Mouse (Mus musculus): ENCODE data around the gene Pgp. TPM values are rescaled to one million over a fixed set of nuclear protein-coding genes. Genes with fewer than 3 reads are reported as not detected.

Gene Pgp
- polyA plus RNA-seq, 1 experiment from 2014 or later = 72.1 TPM

DNA sequence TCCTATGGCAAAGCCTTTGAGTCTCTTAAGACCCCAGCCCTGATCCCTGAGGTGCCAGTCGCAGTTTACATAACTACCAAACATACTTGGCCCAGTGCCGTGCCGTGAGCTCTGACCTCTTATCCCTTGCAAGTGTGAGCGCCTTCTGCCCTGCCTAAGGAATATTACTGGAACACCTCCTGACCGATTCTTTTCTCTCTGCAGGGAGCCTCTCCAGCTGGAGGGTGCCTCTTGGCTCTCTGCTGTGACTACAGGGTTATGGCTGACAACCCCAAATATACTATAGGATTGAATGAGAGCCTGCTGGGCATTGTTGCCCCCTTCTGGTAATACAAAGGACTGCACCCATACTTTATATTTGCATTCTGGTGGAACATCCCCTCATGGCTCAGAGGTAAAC is 33.2 kb upstream of the Pgp start:
- 0 out of 2 replicates have a peak, but pooled peaks have one; percentile 36 for ATAC-seq (replicated peaks; ENCODE audit: low FRiP score)
- no peak overlapping the region for H3K9ac ChIP-seq (ENCODE audit: low read length)
- H3K4me1 ChIP-seq (replicated peaks; ENCODE audit: control insufficient read depth, insufficient read depth, low read length) = no peaks in the 10 kb centered on the region
- no peak overlapping the region for H3K4me2 ChIP-seq (ENCODE audit: low read depth, low read length, severe bottlenecking)
- H3K27ac ChIP-seq (ENCODE audit: low read depth, low read length) = no peak overlapping the region
- WGBS = 77% methylated on average over 5 of the region's 5 CpGs
- H3K27me3 ChIP-seq (ENCODE audit: control insufficient read depth, insufficient read depth, low read length) = no peaks in the 10 kb centered on the region
- H3K4me3 ChIP-seq (ENCODE audit: low read depth, low read length) = no peak overlapping the region
- no peaks in the 10 kb centered on the region for H3K9me3 ChIP-seq (ENCODE audit: control insufficient read depth, low read length)
- no peak for DNase-seq (ENCODE audit: low spot score)
- H3K36me3 ChIP-seq (ENCODE audit: control insufficient read depth, insufficient read depth, low read length) = peaks cover 5% of the 10 kb centered on the region; the same call in 1 of the 2 replicates

DNA sequence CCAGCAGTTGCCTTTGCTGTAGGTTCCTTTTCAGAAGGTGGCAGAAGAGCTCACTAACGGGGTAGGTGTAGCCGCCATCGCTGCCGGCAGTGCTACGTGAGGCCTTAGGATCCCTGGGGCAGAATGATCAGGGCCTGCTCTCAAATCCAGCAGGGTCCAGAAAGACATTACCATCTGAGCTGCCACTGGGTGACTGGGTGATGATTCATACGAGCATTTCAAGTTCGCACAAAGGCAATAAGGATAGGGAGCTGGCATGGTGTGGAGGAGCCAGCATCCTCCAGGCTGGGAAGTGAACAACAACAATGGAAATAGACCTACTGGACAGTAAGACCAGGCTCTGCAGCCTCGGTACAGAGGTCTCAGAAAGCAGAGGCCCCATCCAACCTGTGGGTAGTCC is 29.8 kb upstream of the Pgp start:
- H3K9me3 ChIP-seq (ENCODE audit: control insufficient read depth, low read length) = no peaks in the 10 kb centered on the region
- H3K4me2 ChIP-seq (ENCODE audit: low read depth, low read length, severe bottlenecking) = no peak overlapping the region
- no peak overlapping the region for H3K27ac ChIP-seq (ENCODE audit: low read depth, low read length)
- no peak overlapping the region for H3K9ac ChIP-seq (ENCODE audit: low read length)
- H3K27me3 ChIP-seq (ENCODE audit: control insufficient read depth, insufficient read depth, low read length) = no peaks in the 10 kb centered on the region
- H3K4me1 ChIP-seq (replicated peaks; ENCODE audit: control insufficient read depth, insufficient read depth, low read length) = no peaks in the 10 kb centered on the region
- 93% methylated on average over 8 of the region's 8 CpGs for WGBS
- no peak for DNase-seq (ENCODE audit: low spot score)
- H3K36me3 ChIP-seq (ENCODE audit: control insufficient read depth, insufficient read depth, low read length) = peaks cover 15% of the 10 kb centered on the region
- no peak overlapping the region for H3K4me3 ChIP-seq (ENCODE audit: low read depth, low read length)
- no peak for ATAC-seq (replicated peaks; ENCODE audit: low FRiP score)

DNA sequence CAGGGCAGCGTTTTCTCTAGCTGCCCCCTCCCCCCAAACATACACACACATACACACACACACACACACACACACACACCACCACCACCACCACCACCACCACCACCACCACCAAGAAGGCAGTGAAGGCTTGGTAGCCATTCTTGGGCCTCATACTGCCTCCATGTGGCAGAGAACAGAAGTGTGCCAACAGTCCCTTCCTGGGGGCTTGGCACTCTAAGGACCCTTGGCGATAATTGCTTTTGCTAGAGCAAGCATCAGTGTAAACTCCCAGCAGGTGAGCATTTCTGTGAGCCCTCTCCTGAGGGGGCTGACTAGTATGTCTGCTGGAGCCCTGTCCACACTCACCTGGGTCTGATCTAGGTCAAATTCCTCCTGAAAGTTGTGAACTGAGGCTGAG is 29.0 kb upstream of the Pgp start:
- Histone ChIP-seq H3K4me2 (ENCODE audit: low read depth, low read length, severe bottlenecking) (no peak overlapping the region), H3K9ac (ENCODE audit: low read length) (no peak overlapping the region), H3K27ac (ENCODE audit: low read depth, low read length) (no peak overlapping the region), H3K4me3 (ENCODE audit: low read depth, low read length) (no peak overlapping the region), H3K4me1 (replicated peaks; ENCODE audit: control insufficient read depth, insufficient read depth, low read length) (no peaks in the 10 kb centered on the region), H3K9me3 (ENCODE audit: control insufficient read depth, low read length) (no peaks in the 10 kb centered on the region), H3K27me3 (ENCODE audit: control insufficient read depth, insufficient read depth, low read length) (no peaks in the 10 kb centered on the region), H3K36me3 (ENCODE audit: control insufficient read depth, insufficient read depth, low read length) (peaks cover 15% of the 10 kb centered on the region)
- DNase-seq (ENCODE audit: low spot score) (no peak), ATAC-seq (replicated peaks; ENCODE audit: low FRiP score) (no peak)
- 70% methylated on average over 2 of the region's 2 CpGs for WGBS

DNA sequence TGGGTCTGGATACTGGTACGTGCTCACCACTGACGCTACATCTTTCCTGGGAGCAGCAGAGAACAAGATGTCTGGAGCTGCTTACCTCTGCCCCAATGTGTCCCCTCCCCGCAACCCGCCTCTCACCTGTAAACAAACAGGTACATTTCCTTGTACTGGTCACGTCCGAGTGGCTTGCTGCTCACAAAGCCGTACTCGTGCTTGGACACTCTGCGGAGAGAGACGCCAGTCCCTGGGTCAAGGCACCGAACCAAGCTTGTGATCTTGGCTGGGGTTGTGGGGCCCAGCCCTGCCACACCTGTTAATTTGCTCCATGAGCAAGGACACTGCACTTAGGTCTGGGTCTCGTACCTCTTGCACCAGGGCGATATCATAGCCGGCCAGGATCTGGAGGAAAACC is 28.1 kb upstream of the Pgp start:
- DNase-seq (ENCODE audit: low spot score) (no peak), ATAC-seq (replicated peaks; ENCODE audit: low FRiP score) (no peak)
- no peak overlapping the region for H3K9ac ChIP-seq (ENCODE audit: low read length)
- H3K4me2 ChIP-seq (ENCODE audit: low read depth, low read length, severe bottlenecking) = no peak overlapping the region
- no peak overlapping the region for H3K4me3 ChIP-seq (ENCODE audit: low read depth, low read length)
- 91% methylated on average over 14 of the region's 14 CpGs for WGBS
- no peaks in the 10 kb centered on the region for H3K4me1 ChIP-seq (replicated peaks; ENCODE audit: control insufficient read depth, insufficient read depth, low read length)
- no peak overlapping the region for H3K27ac ChIP-seq (ENCODE audit: low read depth, low read length)
- H3K27me3 ChIP-seq (ENCODE audit: control insufficient read depth, insufficient read depth, low read length) = no peaks in the 10 kb centered on the region
- H3K9me3 ChIP-seq (ENCODE audit: control insufficient read depth, low read length) = no peaks in the 10 kb centered on the region
- peaks cover 15% of the 10 kb centered on the region for H3K36me3 ChIP-seq (ENCODE audit: control insufficient read depth, insufficient read depth, low read length)

DNA sequence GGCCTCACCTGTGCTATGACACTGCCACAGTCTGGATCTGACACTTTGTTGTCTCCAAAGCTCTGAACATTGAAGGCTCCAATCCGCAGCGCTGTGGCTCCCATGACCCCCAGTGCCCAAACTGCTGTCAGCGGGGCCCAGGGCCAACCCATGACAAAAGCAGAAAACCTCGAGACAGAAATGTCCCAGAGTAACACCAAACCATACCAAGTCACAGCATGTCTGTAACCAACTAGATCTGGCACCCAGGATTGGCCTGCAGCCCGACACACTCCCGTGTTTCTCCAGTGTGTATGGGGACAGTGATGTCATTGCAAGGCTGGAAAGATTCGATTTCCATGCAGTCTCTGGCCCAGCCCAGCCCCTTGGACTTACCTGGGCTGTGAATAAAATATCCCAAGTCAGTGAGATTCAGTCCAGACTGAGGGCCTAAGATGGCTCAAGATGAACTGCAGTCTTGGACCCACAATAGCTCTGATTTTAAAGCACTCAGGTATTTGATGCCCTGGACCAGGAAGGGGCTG is 27.5 kb upstream of the Pgp start, which contains the start of gene Dnase1l2:
TSS of gene Dnase1l2 (minus strand) at position 474 of the 524 bp plus-strand sequence.
- H3K27ac ChIP-seq (ENCODE audit: low read depth, low read length) = no peak within 1 kb of the TSS
- no peaks in the 10 kb centered on the region for H3K27me3 ChIP-seq (ENCODE audit: control insufficient read depth, insufficient read depth, low read length)
- H3K36me3 ChIP-seq (ENCODE audit: control insufficient read depth, insufficient read depth, low read length) = peaks cover 15% of the 10 kb centered on the region
- no peaks in the 10 kb centered on the region for H3K4me1 ChIP-seq (replicated peaks; ENCODE audit: control insufficient read depth, insufficient read depth, low read length)
- ATAC-seq (replicated peaks; ENCODE audit: low FRiP score) (no peak), DNase-seq (ENCODE audit: low spot score) (no peak)
- H3K4me3 ChIP-seq (ENCODE audit: low read depth, low read length) = no peak within 1 kb of the TSS
- no peaks in the 10 kb centered on the region for H3K9me3 ChIP-seq (ENCODE audit: control insufficient read depth, low read length)
- 81% methylated on average over 7 of the region's 7 CpGs for WGBS
- H3K4me2 ChIP-seq (ENCODE audit: low read depth, low read length, severe bottlenecking) = no peak within 1 kb of the TSS
- H3K9ac ChIP-seq (ENCODE audit: low read length) = no peak within 1 kb of the TSS

DNA sequence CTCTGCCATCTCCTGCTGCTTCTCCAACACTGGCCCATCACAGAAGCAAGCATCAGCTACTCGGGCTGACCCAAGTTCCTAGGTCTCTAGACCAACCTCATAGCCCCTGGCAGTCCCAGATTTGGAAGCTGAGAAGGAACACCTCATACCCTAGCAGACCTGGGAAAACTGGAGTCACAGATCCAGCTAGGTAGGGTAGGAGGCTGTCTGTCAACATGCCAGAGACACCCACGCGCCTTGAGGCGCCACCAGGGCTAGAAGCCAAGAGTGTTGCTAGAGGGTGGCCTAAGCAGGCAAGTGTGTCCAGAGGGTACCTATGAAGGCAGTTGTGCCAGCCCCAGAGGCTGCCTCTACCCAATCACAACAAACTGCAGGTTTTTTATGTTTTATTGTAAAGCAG is 26.8 kb upstream of the Pgp start:
- H3K27ac ChIP-seq (ENCODE audit: low read depth, low read length) = no peak overlapping the region
- H3K4me3 ChIP-seq (ENCODE audit: low read depth, low read length) = no peak overlapping the region
- ATAC-seq (replicated peaks; ENCODE audit: low FRiP score) (no peak), DNase-seq (ENCODE audit: low spot score) (no peak)
- no peaks in the 10 kb centered on the region for H3K9me3 ChIP-seq (ENCODE audit: control insufficient read depth, low read length)
- H3K4me1 ChIP-seq (replicated peaks; ENCODE audit: control insufficient read depth, insufficient read depth, low read length) = no peaks in the 10 kb centered on the region
- H3K27me3 ChIP-seq (ENCODE audit: control insufficient read depth, insufficient read depth, low read length) = no peaks in the 10 kb centered on the region
- H3K9ac ChIP-seq (ENCODE audit: low read length) = no peak overlapping the region
- 95% methylated on average over 4 of the region's 4 CpGs for WGBS
- peaks cover 15% of the 10 kb centered on the region for H3K36me3 ChIP-seq (ENCODE audit: control insufficient read depth, insufficient read depth, low read length)
- H3K4me2 ChIP-seq (ENCODE audit: low read depth, low read length, severe bottlenecking) = no peak overlapping the region

DNA sequence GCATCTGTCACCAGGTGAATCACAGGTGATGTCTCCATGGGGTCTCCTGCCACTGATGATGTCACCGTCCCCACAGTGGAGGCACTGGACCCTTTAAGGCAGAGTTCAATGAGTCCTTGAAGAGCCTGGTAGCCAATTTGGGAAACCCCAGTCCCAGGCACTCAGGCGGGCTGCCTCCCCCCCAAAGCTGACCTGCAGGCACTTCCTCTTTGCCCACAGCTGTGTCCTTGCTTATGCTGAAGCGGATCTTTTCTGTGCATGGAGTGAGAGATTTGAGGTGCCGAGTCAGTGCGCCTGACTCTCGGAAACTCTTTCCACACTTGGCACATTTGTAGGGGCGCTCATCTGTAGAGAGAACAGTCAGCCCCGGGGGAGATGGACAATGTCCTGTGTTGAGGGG is 23.6 kb upstream of the Pgp start:
- no peak for ATAC-seq (replicated peaks; ENCODE audit: low FRiP score)
- no peak for DNase-seq (ENCODE audit: low spot score)
- Histone ChIP-seq H3K4me1 (replicated peaks; ENCODE audit: control insufficient read depth, insufficient read depth, low read length) (no peaks in the 10 kb centered on the region), H3K27me3 (ENCODE audit: control insufficient read depth, insufficient read depth, low read length) (no peaks in the 10 kb centered on the region), H3K27ac (ENCODE audit: low read depth, low read length) (no peak overlapping the region), H3K4me2 (ENCODE audit: low read depth, low read length, severe bottlenecking) (no peak overlapping the region), H3K36me3 (ENCODE audit: control insufficient read depth, insufficient read depth, low read length) (peaks cover 13% of the 10 kb centered on the region), H3K4me3 (ENCODE audit: low read depth, low read length) (no peak overlapping the region), H3K9me3 (ENCODE audit: control insufficient read depth, low read length) (no peaks in the 10 kb centered on the region), H3K9ac (ENCODE audit: low read length) (no peak overlapping the region)
- whole genome bisulfite sequencing = 94% methylated on average over 8 of the region's 8 CpGs

DNA sequence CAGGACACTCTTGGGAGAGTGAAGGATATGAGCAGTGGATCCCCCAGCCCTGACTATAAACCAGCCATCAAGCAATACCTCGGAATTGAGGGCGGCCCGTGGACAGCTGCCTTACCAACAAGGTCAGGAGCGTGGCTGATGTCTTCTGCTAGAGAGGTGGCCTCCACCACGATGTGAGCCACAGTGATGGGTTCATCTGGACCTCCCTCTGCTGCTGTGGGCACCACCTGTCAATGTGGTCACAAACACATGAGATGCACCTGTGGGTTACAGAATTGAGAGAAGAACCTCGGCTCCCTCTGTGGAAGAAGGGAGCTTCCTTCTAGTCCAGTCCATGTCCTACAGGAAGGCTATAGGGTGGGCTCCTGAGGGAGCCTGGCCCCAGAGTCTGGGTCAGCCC is 20.7 kb upstream of the Pgp start:
- Histone ChIP-seq H3K27me3 (ENCODE audit: control insufficient read depth, insufficient read depth, low read length) (no peaks in the 10 kb centered on the region), H3K9ac (ENCODE audit: low read length) (no peak overlapping the region), H3K4me3 (ENCODE audit: low read depth, low read length) (no peak overlapping the region), H3K4me2 (ENCODE audit: low read depth, low read length, severe bottlenecking) (no peak overlapping the region), H3K9me3 (ENCODE audit: control insufficient read depth, low read length) (no peaks in the 10 kb centered on the region), H3K4me1 (replicated peaks; ENCODE audit: control insufficient read depth, insufficient read depth, low read length) (peaks cover 7% of the 10 kb centered on the region; the same call in 1 of the 2 replicates), H3K27ac (ENCODE audit: low read depth, low read length) (no peak overlapping the region), H3K36me3 (ENCODE audit: control insufficient read depth, insufficient read depth, low read length) (peaks cover 4% of the 10 kb centered on the region; the same call in 1 of the 2 replicates)
- 94% methylated on average over 6 of the region's 6 CpGs for WGBS
- ATAC-seq (replicated peaks; ENCODE audit: low FRiP score) (no peak), DNase-seq (ENCODE audit: low spot score) (no peak)

DNA sequence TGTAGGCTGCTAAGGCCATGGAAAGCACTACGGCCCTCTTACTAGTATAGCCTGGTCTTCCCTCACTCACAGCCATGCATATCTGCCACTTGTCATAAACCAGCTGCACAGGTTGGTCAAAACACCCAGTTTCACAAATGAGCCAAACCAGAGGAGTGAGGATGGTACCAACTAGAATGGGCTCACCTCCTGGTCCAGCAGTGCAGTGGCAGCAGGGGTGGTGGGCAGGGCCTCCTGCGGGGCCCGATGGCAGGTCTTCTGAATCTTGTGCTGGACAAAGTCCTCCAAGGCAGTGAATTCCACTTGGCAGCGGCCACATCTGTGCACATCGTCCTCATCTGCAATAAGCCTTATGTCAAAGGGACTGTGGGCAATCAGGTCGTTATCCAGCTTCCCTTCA is 19.0 kb upstream of the Pgp start:
- H3K27ac ChIP-seq (ENCODE audit: low read depth, low read length) = no peak overlapping the region
- H3K4me2 ChIP-seq (ENCODE audit: low read depth, low read length, severe bottlenecking) = no peak overlapping the region
- H3K27me3 ChIP-seq (ENCODE audit: control insufficient read depth, insufficient read depth, low read length) = no peaks in the 10 kb centered on the region
- peaks cover 7% of the 10 kb centered on the region; the same call in 1 of the 2 replicates for H3K4me1 ChIP-seq (replicated peaks; ENCODE audit: control insufficient read depth, insufficient read depth, low read length)
- no peak for ATAC-seq (replicated peaks; ENCODE audit: low FRiP score)
- 95% methylated on average over 6 of the region's 6 CpGs for WGBS
- H3K36me3 ChIP-seq (ENCODE audit: control insufficient read depth, insufficient read depth, low read length) = peaks cover 3% of the 10 kb centered on the region; the same call in 1 of the 2 replicates
- no peak overlapping the region for H3K4me3 ChIP-seq (ENCODE audit: low read depth, low read length)
- no peak overlapping the region for H3K9ac ChIP-seq (ENCODE audit: low read length)
- no peaks in the 10 kb centered on the region for H3K9me3 ChIP-seq (ENCODE audit: control insufficient read depth, low read length)
- DNase-seq (ENCODE audit: low spot score) = no peak

Measured in forebrain, embryonic 11.5 days (tissue).